Mouse (Mus musculus): ENCODE measurements around the gene Nedd9. TPM values are rescaled to one million over a fixed set of nuclear protein-coding genes. Genes with fewer than 3 reads are reported as not detected.

Nedd9 gene
- total RNA-seq, 2 experiments from 2014 or later = 19.2 to 26.4 TPM

DNA sequence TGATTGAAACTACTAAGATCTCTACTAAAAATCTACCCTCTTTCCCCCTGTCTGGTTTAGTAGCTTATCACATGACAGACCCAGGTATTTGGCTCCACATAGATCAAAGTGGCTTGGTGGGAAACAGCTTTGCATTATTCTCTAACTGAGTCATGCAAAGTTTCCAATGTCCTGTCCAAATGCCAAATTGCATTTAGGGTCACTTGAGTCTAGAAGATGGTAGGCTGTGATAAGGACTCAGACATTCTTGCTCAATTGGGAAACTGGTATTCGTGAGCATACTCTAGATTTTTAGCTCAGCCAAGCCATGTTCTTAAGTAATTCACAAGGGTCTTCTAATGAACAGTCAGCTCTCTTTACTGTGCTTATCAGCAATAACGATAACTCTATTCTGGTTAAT is 7.5 kb upstream of the Nedd9 start:
- no peak for DNase-seq (ENCODE audit: low spot score in 2 of 2)

DNA sequence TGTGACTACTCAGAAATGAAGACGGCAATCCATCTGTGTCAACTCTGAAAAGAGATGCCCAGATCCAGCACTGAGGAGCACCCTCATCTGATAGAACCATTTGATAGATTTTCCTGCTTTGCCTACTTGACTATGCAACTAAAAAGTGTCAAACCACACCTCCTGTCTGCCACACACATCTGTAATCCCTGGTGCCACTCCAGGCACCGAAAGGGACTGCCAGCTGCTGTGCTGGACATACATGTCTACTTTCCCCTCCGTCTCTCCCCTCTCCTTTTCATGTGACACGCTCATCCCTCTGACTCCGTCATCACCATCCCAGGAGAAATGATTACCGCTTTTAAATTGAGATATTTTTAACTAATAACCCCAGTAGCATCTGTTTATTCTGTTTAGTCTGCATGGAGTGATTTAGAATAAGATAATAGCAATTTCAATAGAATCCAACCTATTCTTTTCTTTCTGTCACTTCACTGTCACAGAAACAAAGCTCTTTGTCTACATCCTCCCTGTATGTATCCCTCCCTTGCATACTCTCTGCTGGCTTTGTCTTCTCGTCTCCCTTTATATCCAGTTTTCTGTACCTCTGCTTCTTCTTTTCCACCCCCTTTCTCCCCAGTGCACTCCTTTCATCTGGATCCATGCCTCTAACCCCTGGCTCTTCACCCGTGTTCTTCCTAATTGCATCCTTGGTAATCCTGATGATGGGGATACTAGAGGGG is 5.0 kb upstream of the Nedd9 start:
- no peak for DNase-seq (ENCODE audit: low spot score in 2 of 2)

DNA sequence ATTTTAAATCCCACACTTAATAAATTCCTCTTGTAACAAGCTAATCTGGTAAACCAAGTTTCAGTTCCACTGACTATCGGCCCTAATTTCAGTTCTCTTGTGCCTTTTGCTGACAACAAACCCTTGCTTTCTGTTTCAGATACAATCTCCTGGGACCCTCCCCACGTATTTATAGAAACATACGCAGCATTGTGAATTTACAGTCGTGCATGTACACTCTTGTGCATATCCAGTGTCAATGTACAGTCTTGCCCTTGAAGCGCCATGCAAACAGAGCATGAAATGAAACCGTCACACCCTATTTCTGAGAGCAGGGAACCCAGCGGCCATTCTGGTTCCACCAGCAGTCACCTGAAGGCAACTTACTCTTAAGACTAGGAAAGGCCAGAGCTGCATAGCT is 4.4 kb upstream of the Nedd9 start:
- no peak for DNase-seq (ENCODE audit: low spot score in 2 of 2)

DNA sequence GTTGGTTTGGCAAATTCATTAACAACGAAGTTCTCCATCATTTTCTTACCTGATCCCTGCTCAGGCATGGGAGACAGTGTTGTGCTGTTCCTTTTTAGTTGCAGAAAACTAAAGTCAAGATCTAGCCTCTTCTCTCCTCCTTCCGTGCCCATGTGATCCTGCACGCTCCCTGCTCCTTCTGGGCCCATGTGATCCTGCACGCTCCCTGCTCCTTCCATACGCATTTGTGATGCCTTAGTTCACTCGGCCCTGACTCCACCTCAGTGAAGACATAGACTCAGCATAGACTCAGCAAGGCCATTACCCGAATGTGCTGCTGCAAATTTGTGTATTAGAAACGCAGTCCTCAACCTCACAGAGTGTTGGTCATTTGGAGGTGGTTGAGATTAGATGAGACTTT is 3.1 kb upstream of the Nedd9 start:
- no peak for DNase-seq (ENCODE audit: low spot score in 2 of 2)

DNA sequence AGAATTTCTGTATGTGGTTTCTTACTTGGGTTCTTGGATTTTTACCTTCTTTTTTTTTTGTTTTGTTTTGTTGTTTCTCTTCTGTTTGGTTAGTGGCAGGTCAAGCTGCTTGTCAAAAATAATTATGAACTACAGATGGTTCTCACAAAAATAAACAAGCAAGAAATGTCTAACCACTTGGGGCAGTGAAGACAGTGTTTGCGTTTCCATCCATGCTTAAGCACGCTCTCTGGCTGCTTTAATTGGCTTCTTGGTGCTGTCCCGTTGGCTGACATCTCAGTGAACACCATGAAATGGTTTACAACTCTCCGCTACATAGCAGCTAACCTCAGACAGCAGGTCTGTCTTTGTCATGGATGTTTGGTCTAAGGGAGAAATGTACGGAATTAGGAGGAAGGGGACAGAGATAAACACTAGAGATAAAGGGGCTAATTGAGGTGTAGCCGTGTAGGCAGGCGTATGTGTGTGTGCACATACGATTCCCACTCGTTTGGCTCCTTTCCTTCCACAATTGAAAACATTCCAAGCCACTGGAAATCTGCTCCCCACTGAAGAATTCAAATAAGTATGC is 2.6 kb upstream of the Nedd9 start:
- DNase-seq (ENCODE audit: low spot score in 2 of 2) = no peak

DNA sequence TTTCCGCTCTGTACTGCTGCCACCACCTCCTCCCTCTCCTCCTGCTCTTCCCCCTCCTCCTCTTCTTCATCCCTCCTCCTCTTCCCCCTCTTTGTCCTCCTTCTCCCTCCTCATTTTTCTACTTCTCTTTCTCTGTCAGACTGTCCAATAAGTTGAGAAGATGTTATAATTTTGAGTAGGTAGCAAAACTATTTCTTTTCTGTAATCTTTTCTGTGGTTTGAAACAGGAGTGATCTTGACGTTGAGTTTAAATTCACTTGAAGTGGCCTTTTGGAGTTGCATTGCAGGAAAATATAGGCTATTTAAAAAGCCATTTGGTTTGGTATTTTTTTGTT is 214 bp upstream of the Nedd9 start:
- DNase-seq (ENCODE audit: low spot score in 2 of 2) = no peak

DNA sequence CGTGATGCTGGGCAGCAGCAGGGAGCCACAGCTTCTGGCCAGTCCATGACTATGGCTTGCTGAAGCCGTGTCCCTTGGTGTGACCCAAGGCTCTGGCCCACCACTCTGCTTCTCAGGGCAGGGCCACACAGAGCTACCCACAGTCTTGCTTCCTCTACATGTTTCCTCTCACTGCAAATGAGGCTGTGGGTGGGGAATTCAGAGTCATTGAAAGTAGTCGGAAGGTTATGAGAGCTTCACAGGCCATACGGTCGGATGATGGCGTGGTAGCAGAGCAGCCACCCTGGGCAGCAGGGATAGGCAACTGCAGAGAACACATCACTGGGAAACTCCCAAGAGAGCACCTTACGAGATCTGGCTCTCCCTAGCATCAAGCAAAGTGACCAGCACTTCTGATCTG is 3.2 kb downstream of the Nedd9 start:
- no peak for DNase-seq (ENCODE audit: low spot score in 2 of 2)

DNA sequence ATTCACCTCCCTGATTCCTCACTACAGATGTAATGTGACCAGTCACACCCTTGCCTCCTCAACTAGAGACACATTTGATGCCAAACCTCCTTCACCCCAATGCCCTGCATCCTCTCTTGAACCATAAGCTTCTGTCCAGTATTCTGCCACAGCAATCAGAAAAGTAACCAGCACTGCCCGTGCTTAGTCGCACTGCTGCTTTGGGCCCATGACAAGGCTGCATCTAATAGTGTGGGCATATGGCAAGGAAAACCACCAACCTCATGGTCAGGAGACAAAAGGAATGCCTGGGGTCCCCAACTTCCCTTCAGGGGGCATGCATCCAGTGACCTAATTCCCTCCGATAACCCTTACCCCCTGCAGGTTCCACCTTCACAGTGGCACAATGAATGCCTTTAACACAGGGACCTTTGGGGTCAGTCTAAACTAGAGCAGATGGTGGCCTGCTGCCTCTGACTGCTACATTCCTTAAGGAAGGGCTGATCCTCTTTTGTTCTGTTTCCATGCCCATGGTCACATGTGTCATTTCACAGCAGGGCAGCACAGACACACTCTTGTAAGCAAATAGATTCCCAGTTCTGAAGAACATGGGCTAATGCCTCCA is 4.7 kb downstream of the Nedd9 start:
- DNase-seq (ENCODE audit: low spot score in 2 of 2) = no peak

DNA sequence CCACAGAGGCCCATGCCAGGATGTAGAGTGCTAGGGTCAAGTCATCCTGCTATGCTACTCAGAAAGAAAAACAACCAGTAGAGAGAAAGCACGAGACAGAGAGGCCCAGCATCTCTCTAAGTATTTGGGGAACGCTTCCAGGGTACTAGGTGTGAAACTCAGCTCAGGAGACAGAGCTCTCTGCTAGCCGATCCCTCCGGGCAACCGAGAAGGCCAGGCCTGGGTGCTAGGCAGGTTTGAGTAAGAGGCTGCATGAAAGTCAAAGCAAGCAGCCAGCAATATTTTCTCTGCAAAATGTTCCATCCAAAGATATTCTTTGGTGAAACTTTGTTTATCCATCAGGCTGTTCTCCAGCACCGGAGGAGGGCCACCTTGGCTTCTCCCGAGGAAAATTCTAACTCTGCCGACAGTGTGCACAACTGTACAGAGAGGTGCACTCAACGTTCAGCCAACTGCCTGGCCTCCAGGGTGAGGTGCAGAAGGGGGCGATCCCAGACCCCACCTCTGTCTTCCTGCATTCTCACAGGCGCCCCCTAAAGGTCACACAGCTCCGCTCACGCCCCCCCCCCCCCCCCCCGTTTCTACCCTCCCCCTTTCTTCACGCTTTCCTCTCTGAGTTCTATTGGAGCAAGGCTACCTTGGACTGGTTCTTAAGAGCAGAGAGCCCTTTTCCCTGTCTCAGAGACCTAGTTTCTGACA is 7.3 kb downstream of the Nedd9 start:
- DNase-seq (ENCODE audit: low spot score in 2 of 2) = no peak

DNA sequence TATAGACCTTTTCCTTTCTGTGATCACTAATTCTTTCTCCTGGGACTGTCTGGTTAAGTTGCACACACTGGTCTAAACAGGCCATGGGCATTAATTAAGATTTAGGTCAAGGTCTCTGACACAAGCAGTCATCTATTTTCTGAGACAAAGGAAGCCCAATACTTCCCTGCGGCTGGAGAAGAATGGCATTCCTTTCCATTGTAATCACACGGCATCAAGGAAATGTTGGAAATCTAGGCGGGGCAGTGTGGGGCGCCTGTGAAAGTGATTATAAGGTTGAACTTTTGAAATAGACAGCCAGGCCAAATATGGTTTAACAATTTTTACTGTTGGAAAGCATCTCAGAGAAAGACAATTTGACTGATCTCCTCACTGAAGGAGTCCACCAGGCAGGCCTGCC is 10.9 kb downstream of the Nedd9 start:
- no peak for DNase-seq (ENCODE audit: low spot score in 2 of 2)

DNA sequence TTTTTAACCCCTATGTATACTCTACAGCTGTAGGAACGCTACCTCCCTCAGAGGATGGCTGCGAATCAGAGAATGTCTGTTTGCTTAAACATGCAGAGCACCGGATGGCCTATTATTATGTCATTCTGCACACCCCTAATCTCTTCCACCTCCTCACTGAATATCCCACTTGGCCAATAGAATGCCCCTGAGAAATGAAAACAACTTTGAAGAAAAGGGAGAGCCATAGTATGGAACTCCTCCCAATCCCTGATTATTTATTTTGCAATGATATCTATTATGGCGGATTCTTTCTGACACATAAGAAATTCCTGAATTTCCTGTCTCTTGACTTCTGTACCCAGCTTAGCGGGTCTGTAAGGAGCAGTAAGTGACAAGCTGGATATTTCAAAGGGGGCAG is 12.8 kb downstream of the Nedd9 start:
- no peak for DNase-seq (ENCODE audit: low spot score in 2 of 2)

DNA sequence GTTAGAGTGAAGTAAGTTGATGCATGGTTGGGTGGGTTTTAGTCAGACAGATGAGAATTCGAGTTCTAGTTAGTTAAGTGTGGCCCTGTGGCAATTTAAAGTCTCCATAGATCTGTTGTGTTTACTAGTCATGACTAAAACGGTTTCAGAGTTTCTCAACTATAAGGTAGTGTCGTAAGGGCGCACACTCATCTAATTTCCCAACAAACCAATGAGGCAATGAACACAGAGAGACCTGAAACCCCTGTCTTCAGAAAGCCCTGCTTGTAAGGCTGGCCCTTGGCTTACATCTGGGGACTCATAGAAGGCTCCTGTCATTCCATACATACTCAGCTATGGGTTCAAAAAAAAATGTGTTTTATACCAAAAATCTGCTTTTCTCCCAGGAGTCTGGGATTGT is 13.7 kb downstream of the Nedd9 start:
- DNase-seq (ENCODE audit: low spot score in 2 of 2) = no peak

DNA sequence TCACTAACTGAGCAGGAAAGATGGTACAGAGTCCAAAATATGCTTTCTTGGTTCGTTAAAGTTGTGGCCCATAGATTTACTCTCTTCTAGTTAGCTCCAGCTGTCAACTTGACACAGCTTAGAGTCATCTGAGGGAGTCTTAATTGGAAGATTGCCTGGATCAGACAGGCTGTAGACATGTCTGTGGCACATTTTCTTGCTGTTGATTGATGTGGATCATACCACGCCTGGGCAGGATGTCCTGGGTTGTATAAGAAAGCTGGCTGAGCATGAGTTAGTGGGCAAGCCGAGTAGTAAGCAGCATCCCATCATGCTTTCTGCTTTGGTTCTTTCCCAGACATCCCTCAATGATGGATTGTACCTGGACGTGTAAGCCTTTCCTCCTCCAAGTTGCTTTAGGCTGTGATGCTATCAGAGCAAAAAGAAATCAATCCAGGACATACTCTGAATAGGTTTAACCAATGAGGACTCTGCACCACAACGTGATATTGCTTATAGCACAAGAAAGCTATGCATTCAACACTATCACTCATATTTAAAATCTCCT is 14.2 kb downstream of the Nedd9 start:
- no peak for DNase-seq (ENCODE audit: low spot score in 2 of 2)

DNA sequence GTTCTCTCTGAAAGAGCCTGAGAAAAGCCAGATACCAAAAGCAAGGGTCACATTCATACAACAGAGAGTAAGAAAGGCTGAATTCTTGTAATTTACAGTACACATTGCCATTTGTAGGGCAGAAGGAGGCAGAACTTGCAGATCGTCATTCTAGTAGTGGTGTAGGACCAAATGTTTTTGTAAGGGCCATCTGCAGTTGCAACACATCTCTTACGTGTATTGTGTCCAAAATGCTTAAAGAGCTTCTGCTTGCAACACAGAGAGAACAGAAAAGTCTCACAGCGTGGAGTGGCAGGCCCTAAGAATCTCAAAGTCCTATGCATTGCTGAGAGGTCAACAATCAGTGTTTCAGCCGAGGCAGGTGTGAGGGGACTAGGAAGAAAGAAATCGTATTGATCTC is 18.9 kb downstream of the Nedd9 start:
- DNase-seq (ENCODE audit: low spot score in 2 of 2) = no peak

DNA sequence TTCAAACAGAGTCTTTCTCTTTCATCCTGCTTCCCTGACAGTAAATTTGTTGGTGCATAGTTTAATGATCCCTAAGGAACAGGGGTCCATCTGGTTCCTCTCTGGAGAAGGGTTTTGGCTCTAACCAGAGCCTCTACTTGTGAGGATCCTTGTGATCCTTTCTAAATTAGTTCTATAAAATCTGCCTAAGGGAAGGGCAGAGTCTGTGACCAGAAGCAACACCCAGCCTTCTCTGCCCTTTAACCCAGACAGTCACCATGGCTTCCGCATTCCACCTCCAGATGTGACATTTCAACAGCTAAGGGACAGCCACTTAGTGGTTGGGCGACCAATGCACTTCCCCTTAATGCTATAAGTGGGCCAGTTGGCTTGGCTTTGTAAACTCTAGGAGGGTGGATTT is 20.1 kb downstream of the Nedd9 start:
- DNase-seq (ENCODE audit: low spot score in 2 of 2) = no peak

DNA sequence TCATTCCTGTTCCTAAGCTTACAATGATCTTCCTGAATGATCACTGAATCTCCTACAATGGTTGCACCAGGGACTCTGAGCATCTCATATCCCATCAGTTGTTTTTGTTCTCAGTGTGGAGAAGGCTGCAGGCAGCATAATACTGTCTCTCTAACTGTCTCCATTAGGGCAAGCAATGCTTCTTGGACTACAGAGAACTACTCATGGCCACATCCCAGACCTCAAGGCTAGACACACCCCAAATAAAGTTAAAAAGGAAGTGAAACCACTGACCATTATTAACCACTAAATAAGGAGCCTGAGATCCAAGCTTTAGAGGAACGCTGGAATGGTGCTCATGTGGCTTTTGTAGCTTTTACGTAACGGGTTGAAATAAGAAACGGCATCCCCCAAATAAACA is 20.5 kb downstream of the Nedd9 start:
- DNase-seq (ENCODE audit: low spot score in 2 of 2) = no peak

DNA sequence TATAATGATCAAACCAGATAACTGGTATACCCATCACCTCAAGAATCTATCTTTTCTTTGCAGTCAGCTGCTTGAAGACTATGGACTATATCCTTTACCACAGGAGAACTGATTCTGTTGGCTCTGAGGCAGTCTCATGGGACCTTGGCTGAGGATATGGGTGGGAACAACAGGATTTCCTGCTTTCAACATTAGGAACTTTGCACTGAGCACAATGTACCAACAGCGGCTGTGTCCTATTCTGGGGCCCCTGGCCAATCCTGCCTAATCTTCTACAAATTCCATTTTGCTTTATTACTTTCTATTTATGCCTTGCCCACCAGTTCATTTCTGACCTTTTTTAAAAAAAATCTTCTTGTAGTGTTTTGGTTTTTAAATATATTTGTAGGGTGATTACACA is 21.0 kb downstream of the Nedd9 start:
- no peak for DNase-seq (ENCODE audit: low spot score in 2 of 2)

DNA sequence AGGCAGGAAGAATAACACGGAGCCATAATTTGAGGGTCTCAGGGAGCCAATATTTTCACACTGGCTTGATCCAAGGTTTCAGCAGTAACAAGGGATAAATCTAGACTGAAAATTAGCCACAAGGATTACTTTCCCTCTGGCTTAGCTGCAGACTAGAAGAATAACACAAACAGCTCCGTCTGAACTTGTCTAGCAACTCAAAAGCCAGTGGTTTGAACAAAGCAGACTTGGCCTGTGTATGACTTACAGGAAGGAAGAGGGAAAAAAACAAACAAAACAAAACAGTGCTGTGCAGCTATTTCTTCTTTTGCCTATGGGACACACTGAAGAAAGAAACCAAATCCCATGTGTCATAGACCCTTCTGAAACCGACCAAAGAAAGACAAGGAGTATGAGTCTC is 25.7 kb downstream of the Nedd9 start:
- DNase-seq (ENCODE audit: low spot score in 2 of 2) = no peak

DNA sequence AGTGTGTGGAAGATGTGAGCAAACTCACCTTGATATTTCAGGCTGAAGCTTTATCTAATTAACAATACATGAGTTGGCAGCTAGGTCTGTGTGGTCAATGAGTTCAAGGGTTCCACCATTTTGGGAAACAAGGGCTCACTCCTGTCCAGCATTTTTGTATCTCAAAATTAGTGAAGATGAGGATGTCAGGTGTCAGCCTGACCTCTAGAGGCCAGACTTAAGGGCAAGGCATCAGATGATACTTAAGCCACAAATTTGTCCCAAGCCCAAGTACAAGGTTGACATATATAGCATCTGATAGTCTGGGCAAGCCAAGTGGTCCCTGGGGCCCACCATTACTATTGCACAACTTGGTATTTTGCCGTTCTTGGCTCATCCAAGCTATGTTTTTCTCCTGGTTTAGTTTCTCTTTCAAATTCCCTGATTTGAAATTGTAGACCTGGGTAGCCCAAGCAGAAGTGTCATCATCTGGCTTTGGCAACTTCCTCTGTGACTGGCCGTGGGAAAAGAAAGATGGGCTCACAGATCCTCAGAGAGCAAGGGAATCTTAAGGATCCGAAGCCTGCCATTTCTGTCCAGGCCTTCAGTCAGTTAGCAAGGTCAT is 27.4 kb downstream of the Nedd9 start:
- DNase-seq (ENCODE audit: low spot score in 2 of 2) = no peak

DNA sequence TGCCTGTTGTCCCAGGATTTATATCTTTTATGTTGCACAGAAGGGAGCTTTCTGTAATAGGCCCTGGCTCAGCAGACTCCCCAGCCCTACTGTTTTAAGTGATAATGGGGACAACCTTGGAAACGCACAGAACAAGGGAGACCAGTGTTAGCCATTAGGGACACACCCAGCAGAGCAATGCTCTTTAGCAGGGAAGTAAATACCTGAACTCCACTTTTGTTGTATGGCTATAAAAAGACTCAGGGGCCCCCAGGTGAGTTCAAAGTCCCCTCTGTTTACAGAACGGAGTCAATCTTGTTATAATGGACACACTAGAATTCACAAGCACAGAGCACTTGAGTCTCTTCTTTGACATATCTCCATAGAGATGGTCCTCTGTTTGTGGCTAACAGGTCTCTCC is 28.5 kb downstream of the Nedd9 start:
- DNase-seq (ENCODE audit: low spot score in 2 of 2) = no peak

DNA sequence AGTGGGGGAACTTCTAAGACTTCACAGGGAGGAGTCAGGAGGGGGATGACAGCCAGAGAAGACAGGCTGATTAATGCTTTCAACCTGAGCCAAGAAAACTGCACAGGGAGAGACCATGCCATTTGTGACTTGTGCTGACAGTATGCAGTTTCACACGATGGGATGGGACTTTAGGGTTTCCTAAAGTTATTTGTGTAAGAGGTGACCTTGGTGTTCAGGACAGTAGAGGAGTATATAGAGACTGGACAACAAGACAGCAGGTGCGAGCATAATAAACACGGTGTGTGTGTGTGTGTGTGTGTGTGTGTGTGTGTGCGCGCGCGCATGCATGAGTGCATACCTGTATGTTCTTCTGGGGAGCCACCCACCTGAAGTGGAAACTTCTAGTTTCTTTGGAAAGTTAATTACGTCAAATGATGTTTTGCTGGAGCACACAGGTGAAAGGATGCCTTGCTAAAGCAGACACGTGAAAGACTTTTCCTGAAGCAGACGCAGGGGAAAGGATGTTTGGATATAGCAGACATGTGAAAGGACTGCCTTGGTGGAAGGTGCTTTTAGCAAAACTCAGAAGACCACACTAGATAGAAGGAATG is 29.3 kb downstream of the Nedd9 start:
- no peak for DNase-seq (ENCODE audit: low spot score in 2 of 2)
